Mouse (Mus musculus) spleen, postnatal 14 days (tissue): ENCODE measurements around the gene Nfkb1.

Experiments used
- DNase-seq, 2 experiments: peaks; one replicate each; pipeline ENCODE4 v3.0.0; 2021 to 2022; ENCODE audit warnings: low spot score in 2 of 2

Gene Nfkb1

DNA sequence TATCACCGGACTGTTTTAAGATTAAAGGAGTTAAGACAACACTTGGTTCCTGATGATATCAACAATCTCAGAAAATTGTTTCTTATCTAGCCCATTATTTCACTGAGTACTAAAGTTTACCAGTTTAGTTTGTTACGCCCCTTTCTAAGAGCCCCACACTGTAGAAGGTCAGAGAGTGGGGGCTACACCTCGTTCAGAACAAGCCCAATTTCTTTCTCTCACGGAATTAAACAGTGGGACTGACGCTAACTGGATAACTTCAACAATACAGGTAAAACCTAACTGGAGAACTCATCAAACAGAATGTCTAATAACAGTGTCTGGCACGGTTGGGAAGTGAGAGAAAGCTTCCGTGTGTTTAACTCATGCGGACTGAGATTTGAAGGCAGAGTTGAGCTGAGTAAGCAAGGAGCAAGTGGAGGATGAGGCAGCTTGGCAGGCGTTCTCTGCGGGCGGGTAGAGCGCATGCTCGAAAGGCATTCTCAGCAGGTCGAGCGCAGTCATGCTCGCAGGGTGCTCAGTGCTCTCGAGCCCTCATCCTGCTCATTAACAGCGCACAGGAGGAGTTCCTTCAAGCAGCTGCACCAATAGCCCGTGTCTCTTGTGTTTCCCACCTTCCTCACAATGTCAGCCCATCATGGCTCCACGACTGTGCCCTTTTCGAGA lies 60.8 kb downstream of the Nfkb1 start:
- DNase-seq, result no peak

GRCm38 (mm10) chr3:135629830-135630355 lies 61.5 kb downstream of the Nfkb1 start:
- DNase-seq, result no peak

DNA sequence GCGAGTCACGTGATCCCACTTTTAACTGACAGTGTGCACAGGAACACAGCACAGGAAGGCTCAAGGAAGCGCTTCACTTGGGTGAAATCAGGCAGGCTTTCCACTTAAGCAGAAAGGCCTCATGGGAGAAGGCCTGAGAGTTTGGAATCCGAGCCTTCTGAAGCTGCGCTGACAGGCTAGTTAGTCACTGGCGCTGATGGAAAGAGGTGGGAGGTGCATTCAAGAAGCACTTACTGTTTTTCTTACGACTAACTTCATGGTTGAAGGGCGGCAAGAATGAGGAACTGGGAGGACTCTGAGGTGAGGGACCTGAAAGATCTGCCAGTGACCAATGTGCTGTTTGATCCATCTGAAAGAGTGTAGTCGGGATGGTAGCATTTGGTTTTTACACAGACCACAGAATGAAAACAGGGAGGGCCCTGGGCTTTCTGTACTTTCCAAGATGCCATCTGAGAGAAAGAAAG lies 62.6 kb downstream of the Nfkb1 start:
- peak in 1 of 2 experiments; percentile 28 for DNase-seq

DNA sequence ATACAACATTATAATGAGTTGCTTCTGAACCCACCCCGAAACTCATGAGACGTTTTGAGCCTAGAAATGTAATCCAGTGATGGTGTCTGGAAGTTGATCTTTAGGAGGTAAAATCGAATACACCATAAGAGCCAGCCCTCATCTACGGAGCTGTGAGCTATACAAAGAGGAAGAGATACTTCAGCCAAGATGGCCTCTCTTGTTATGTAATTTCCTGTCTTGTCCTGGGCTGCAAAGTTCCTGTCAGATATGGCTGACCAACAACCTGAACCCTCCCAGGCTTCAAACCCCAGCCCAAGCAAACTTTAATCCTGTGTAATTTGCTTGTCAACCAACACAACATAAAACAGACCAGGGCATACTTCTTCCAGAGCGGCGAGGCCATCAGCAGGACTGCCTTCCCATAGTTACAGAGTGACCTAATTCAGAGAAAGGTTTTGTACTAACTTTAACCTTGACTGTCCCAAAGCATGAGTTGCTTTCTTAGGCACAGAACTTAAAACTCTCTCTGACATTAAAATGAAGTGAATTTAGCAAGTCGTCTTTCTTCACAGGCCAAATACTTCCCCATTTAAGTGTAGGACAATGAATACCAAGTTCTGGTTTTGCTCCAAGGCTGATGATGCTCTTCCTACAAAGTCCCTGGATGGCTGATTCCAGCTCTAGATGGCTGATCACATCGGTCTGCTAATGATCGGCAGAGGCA lies 63.2 kb downstream of the Nfkb1 start:
- DNase-seq, result no peak

GRCm38 (mm10) chr3:135625290-135625689 lies 66.1 kb downstream of the Nfkb1 start:
- no peak for DNase-seq

DNA sequence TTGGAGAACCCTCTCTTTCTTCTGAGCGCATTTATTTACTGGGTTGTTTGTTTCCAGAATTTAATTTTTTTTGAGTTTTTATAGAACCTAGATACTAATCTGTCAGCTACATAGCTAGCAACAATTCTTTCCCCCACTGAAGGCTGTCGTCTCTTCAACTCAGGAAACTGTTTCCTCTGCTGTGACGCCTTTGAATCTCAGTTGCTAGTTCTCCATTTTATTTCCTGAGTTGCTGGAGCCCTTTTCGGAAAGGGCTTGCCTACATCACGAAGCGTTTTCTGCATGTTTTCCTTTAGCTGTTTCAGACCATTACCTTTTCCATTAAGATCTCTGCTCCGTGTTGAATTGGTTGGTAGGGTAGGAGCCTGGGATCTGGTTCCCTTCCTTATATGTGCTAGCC lies 74.6 kb downstream of the Nfkb1 start:
- DNase-seq, result no peak

DNA sequence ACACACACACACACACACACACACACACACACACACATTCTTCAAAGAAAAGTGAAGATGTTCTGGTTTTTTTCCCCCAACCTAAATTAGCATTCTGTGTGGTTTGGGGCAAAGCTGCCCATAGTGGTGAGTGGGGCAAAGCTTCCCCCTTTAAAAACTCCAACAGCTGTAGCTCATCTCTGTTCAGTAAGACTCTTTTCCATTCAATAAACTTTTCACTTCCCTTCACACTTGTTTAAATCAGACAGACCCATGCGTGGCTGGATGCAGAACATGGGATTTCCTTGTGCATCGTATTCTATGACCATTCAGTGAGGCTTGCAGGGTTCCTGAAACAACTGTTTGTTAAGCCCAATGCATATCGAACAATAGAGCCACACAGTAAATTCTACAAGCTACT lies 77.0 kb downstream of the Nfkb1 start:
- no peak for DNase-seq

GRCm38 (mm10) chr3:135610221-135610620 lies 81.1 kb downstream of the Nfkb1 start:
- DNase-seq, result no peak

DNA sequence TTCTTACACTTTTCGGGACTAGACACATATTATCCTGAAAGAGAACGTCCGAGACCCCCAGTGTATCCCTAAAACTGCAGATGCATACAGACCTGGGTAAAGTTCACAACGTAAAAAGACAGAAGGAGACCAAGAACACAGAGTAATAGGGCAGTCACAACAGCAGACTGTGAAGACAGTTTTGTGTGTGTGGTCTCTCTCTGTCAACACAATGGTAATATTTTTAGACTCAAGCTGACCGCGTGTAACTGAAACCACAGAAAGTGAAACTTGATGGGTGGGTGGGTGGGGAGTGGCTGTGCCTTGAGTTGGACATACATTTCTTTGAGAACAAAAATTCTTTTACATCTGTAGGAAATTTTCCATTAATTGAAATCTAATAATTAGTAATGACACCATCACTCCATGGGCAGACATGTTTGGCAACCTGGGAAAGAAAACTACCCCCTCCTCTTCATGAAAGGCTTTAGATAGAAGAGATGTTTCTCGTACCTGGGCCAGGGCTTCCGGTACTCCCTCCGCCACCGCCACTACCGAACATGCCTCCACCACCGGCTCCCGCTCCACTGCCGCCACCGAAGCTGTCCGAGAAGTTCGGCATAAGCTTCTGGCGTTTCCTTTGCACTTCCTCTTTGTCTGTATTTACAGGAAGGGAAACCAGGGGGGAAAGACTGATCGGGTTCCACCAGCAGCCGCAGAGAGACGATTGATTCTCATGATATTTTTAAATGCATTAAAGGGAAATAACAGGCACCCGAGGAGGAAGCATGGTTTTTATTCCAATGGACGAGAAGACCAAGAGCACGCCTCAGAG lies 83.5 kb downstream of the Nfkb1 start:
- DNase-seq, result peak; percentile 24 to 44

DNA sequence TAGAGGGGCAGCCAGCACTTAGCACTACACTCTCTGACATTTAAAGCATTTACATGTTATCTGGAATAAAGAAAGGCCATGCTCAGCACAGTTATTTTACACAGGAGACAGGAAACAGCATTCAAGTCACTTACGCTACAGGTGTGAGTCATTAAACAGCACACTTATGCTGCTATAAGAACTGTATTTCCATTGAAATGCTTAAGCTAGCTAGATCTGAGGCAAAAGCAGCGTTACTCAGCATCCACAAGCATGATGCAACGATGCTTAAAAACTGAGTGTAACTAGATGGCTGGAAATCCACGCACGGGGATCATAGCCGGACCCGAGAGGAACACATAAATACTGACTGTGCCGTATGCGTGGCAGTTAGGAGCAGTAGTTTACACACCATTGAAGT lies 84.3 kb downstream of the Nfkb1 start:
- DNase-seq, result no peak

DNA sequence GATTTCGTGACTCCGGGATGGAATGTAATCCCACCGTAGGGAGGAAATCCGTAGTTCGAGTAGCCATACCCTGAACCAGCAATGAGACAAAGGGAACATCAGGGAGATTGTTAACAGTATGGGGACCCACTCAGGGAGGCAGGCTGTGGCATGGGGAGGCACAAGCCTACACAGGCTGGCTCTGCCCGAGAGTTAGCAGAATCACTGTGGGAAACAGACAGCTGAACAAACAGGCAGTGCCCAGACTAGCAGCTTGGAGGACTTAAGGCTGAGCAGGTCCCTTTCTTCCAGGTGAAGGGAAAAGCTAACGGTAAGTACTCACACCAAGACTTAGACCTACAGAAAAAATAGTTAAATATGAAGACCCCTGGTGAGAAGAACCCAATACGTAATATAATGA lies 84.8 kb downstream of the Nfkb1 start:
- no peak for DNase-seq

DNA sequence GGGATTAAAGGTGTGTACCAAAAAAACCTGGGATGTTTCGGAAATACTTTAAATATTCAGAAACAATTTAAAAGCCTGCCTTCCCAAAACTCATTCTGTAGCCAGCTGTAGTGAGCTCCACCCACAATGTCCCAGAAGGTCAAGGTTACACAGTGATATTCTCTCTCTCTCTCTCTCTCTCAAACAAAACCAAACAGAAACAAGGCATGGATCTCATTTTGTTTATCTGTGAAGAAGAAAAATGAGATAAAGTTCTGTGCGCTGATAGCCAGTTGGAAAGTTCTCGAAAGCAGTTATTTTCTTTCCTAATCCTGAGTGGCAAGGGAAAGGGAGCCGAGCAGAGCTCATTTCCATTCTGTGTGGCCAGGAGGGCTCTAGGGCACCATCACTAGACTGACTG lies 85.9 kb downstream of the Nfkb1 start:
- no peak for DNase-seq

- DNase-seq, result no peak
Measured at GRCm38 (mm10) chr3:135604626-135605417, 86.5 kb downstream of the Nfkb1 start.

DNA sequence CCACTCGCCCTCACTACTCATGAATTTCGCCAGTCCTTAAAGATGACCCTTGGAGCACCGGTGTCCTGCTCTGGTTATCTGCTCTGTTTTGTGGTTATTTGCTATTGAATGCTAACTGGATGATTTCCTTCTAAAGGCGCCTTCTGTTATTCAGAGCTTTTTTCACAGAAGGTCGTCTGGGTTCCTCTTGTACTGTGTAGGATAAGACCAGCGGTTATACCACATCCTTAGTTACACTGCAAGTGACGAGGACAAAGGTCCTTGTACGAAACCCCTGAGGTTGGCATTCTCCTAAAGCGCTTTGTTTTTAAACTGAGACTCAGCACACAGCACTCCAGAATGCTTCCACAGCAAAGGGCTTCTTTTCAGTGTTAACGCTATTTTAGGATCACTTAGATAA lies 88.6 kb downstream of the Nfkb1 start:
- DNase-seq, result no peak

- no peak for DNase-seq
Measured at GRCm38 (mm10) chr3:135598355-135598754, 93.0 kb downstream of the Nfkb1 start.

DNA sequence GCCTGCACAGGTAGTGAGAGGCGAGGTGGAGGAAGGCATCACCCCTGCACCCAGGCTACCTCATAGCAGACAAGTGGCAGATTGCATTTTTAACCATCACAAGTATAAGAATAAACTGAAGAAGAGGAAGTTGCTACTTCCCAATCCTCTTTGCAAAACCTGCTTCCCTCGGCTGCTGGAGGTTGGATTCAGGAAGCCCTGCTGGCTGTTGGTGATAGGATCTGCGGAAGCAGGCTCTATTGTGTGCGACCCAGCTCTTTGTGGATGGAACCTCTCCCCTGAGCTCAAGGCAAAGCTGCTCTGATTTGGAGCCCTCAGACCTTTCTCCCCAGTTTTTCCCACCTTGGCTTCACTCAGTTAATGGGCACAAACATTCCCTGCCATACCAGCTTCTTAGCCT lies 94.3 kb downstream of the Nfkb1 start:
- no peak for DNase-seq

DNA sequence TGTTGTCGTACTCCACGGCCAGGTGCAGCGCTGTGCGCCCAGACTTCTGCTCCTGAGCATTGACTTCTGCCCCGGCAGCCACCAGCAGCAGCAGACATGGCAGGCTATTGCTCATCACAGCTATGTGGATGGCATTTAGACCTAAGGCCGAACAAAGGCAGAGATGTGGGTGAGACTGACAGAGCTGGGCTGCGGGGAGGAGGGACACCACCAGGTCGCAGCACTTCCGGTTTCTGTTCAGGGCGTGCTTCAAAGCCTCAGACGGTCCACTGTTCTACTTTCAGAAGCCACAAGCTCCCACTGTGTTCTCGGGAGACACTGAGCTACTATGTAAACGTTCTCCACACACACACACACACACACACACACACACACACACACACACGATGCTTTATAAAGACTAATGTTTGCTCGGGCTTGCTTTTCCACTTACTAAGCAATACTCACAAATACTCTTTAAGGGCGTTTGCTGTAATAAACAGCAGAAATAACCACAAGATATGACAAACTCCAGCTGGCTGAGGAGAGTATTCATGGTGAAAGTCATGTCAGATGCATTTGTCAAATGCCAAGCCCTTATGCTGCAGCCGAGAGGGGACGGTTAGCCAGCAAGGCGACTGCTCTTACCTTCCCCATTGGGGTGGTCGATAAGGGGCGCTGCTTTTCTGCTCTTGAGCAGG lies 97.0 kb downstream of the Nfkb1 start:
- no peak for DNase-seq

DNA sequence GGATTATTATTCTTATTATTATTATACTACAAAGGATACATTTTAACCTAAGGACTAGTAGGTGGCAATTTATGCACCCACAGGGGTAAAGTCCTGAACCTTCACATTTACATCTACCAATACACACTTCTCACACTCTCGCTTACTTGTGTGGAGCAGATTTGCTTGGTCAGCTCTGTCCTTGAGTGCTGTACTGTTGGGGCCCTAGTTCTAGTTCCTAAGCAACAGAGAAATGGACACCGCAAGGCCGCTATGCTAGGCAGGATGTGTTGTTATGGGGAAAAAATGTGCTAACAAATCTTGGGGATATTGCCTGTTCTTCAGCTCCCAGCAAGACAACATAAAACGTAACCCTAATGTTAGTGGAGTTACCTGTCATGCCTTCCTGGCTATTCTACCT lies 99.3 kb downstream of the Nfkb1 start:
- no peak for DNase-seq

DNA sequence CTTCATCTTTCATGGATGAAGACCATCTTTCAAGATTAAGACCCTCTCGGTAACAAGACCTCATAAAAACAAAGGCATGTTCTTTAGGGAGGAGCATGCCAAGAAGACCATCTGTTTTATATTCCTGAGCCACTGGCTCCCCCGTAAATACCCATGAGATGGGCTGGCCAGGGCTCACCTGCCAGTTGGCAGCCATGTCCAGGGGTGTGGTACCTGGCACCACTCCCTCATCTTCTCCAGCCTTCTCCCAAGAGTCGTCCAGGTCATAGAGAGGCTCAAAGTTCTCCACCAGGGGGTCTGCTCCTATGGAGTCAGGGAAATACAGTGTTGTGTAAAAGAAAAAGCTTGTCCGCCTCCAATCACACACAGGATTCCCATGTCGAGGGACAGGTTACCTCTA lies 100.0 kb downstream of the Nfkb1 start:
- no peak for DNase-seq

DNA sequence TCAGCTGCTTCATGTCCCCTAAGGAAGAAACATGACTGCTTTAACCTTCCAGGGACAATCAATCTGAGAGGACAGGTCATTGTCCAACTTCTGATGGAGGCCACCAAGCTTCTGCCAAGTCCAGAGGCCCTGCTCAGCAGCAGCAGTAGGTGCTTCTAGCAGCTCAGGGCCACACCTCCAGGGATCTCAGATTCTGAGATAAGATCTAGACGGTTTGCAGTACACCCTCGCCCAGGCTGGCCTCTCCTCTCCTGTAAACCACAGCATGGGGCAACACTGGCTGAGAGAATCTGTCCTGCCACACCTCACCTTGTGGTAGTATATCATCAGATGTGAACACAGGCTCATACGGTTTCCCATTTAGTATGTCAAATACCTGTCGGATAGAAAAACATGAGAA lies 100.9 kb downstream of the Nfkb1 start:
- DNase-seq, result no peak

DNA sequence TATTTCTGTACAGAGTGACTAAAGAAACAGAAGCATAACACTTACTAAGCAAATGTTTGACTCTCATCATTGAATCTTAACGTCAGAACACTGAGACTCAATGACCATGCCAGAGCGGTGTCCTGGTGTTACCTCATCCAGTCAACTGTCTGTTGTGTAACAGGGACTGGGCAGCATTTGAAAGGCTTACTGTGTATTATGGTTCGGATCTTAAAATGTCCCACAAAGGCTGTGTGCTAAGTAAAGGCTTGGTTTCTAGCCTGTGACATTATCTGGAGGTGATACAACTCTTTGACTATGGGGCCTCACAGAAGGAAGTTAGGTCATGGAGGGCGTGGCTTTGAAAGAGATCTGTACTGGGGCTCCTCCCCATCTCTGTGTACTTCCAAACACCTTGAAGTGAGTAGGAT lies 104.9 kb downstream of the Nfkb1 start:
- DNase-seq, result no peak
